Mouse (Mus musculus) lung, embryonic 14.5 days (tissue): ENCODE measurements around the gene Calhm1. TPM values are rescaled to one million over a fixed set of nuclear protein-coding genes. Genes with fewer than 3 reads are reported as not detected.

Source experiments
- ATAC-seq: fragments of 200-750 bp; cut with Nextera tagmentation; 2 replicates; pipeline ENCODE4 v1.8.0; 2017; ENCODE audit warnings: mild to moderate bottlenecking, moderate TSS enrichment, moderate library complexity; ENCODE audit not compliant: insufficient read depth
- DNase-seq: peaks from one replicate; pipeline ENCODE4 v3.0.0-alpha.2; 2015
- H3K27ac ChIP-seq: fragments of 300-500 bp; sonication (generic); 2 replicates; pipeline ENCODE4 v1.5.1; 2014; ENCODE audit warnings: low read depth, mild to moderate bottlenecking, moderate library complexity
- H3K27me3 ChIP-seq: fragments of 300-500 bp; sonication (generic); 2 replicates; pipeline ENCODE4 v1.6.1; 2014; ENCODE audit warnings: low read length, control low read depth; ENCODE audit not compliant: insufficient read depth
- H3K36me3 ChIP-seq: fragments of 300-500 bp; sonication (generic); 2 replicates; pipeline ENCODE4 v1.6.1; 2014; ENCODE audit warnings: control low read depth; ENCODE audit not compliant: insufficient read depth
- H3K4me1 ChIP-seq: fragments of 300-500 bp; sonication (generic); 2 replicates; pipeline ENCODE4 v1.6.1; 2014; ENCODE audit warnings: antibody characterized with exemption, control low read depth; ENCODE audit not compliant: insufficient read depth
- H3K4me2 ChIP-seq: fragments of 300-500 bp; sonication (generic); 2 replicates; pipeline ENCODE4 v1.6.1; 2014; ENCODE audit warnings: mild to moderate bottlenecking
- H3K4me3 ChIP-seq: fragments of 300-500 bp; sonication (generic); 2 replicates; pipeline ENCODE4 v1.5.1; 2014; ENCODE audit warnings: low read depth, low read length
- H3K9ac ChIP-seq: fragments of 300-500 bp; sonication (generic); 2 replicates; pipeline ENCODE4 v1.6.1; 2014
- H3K9me3 ChIP-seq: fragments of 300-500 bp; sonication (generic); 2 replicates; pipeline ENCODE4 v1.6.1; 2016; ENCODE audit warnings: low read depth, low read length, control low read depth
- CTCF ChIP-seq: IDR thresholded peaks from 2 replicates; pipeline ENCODE4 v1.5.1; 2016; ENCODE audit warnings: antibody characterized with exemption, low read depth
- WGBS: fragments of 180-500 bp; shearing (Covaris S2); extraction: QIAGEN DNeasy Blood & Tissue Kit; methylation state at CpG from one replicate; pipeline ENCODE4 v1.1.7; 2014; 5-methylcytosine and 5-hydroxymethylcytosine counted together
- polyA plus RNA-seq: library from polyadenylated mRNA; unstranded; fragments of >200 nt; fragmentation: Nextera tagmentation; extraction: Ambion mirVana; gene quantifications from 2 replicates; pipeline ENCODE4 v1.2.1, GENCODE M21; 2014

Calhm1 gene
- polyA plus RNA-seq, 1 experiment from 2014 or later = not detected

- peak within 1 kb of the TSS; percentile 69 for H3K9ac ChIP-seq
- no peaks in the 10 kb centered on the region for H3K9me3 ChIP-seq
- ATAC-seq (peak; percentile 84), DNase-seq (peak; percentile 82)
- 2% methylated on average over 28 of the region's 28 CpGs for WGBS
- peak within 1 kb of the TSS; percentile 70 for H3K4me2 ChIP-seq
- peaks cover 11% of the 10 kb centered on the region; the same call in 1 of the 2 replicates for H3K4me1 ChIP-seq
- TF ChIP-seq CTCF = no peak
- H3K36me3 ChIP-seq = peaks cover 15% of the 10 kb centered on the region
- H3K27me3 ChIP-seq = no peaks in the 10 kb centered on the region
- peak within 1 kb of the TSS; percentile 49 for H3K4me3 ChIP-seq
- peak within 1 kb of the TSS; percentile 91 for H3K27ac ChIP-seq
Measured at GRCm38 (mm10) chr19:47137771-47138421, 6.2 kb downstream of the Calhm1 start, which contains the start of gene Calhm2. Calhm2 (minus strand) TSS chr19:47138294.

GRCm38 (mm10) chr19:47137051-47137581, 6.9 kb downstream of the Calhm1 start:
- Histone ChIP-seq H3K4me3 (peak overlapping the region; percentile 49), H3K27ac (peak overlapping the region; percentile 91), H3K9me3 (no peaks in the 10 kb centered on the region), H3K4me2 (peak overlapping the region; percentile 70), H3K36me3 (peaks cover 23% of the 10 kb centered on the region), H3K27me3 (no peaks in the 10 kb centered on the region), H3K4me1 (peaks cover 11% of the 10 kb centered on the region; the same call in 1 of the 2 replicates), H3K9ac (peak overlapping the region; percentile 69)
- TF ChIP-seq CTCF = no peak
- WGBS = 18% methylated on average over 6 of the region's 6 CpGs
- peak; percentile 76 for DNase-seq
- peak; percentile 39; the same call in 1 of the 2 replicates for ATAC-seq

- peak overlapping the region; percentile 70; the same call in 1 of the 2 replicates for H3K4me2 ChIP-seq
- no peak for TF ChIP-seq CTCF
- ATAC-seq = no peak
- H3K36me3 ChIP-seq = peaks cover 32% of the 10 kb centered on the region
- no peak overlapping the region for H3K4me3 ChIP-seq
- WGBS = 89% methylated on average over 5 of the region's 5 CpGs
- no peak overlapping the region for H3K27ac ChIP-seq
- no peak overlapping the region for H3K9ac ChIP-seq
- no peak for DNase-seq
- no peaks in the 10 kb centered on the region for H3K27me3 ChIP-seq
- peaks cover 11% of the 10 kb centered on the region; the same call in 1 of the 2 replicates for H3K4me1 ChIP-seq
- no peaks in the 10 kb centered on the region for H3K9me3 ChIP-seq
Measured at GRCm38 (mm10) chr19:47136170-47136569, 7.9 kb downstream of the Calhm1 start.

- TF ChIP-seq CTCF = no peak
- Histone ChIP-seq H3K36me3 (peaks cover 38% of the 10 kb centered on the region), H3K4me2 (no peak overlapping the region), H3K4me3 (no peak overlapping the region), H3K27ac (no peak overlapping the region), H3K9ac (no peak overlapping the region), H3K9me3 (no peaks in the 10 kb centered on the region), H3K4me1 (peaks cover 11% of the 10 kb centered on the region; the same call in 1 of the 2 replicates), H3K27me3 (no peaks in the 10 kb centered on the region)
- 84% methylated on average over 17 of the region's 17 CpGs for WGBS
- DNase-seq (no peak), ATAC-seq (no peak)
Measured at GRCm38 (mm10) chr19:47135568-47135967, 8.5 kb downstream of the Calhm1 start.

GRCm38 (mm10) chr19:47133161-47133560, 10.9 kb downstream of the Calhm1 start:
- DNase-seq (no peak), ATAC-seq (no peak)
- no peak overlapping the region for H3K27ac ChIP-seq
- H3K9ac ChIP-seq = no peak overlapping the region
- H3K9me3 ChIP-seq = no peaks in the 10 kb centered on the region
- H3K4me1 ChIP-seq = peaks cover 7% of the 10 kb centered on the region; the same call in 1 of the 2 replicates
- TF ChIP-seq CTCF = no peak
- WGBS = 84% methylated on average over 7 of the region's 7 CpGs
- no peak overlapping the region for H3K4me3 ChIP-seq
- peaks cover 62% of the 10 kb centered on the region for H3K36me3 ChIP-seq
- H3K27me3 ChIP-seq = no peaks in the 10 kb centered on the region
- H3K4me2 ChIP-seq = no peak overlapping the region

GRCm38 (mm10) chr19:47130551-47131125, 13.4 kb downstream of the Calhm1 start:
- Histone ChIP-seq H3K4me2 (no peak overlapping the region), H3K4me1 (no peaks in the 10 kb centered on the region), H3K36me3 (peaks cover 88% of the 10 kb centered on the region), H3K9me3 (no peaks in the 10 kb centered on the region), H3K27ac (no peak overlapping the region), H3K27me3 (no peaks in the 10 kb centered on the region), H3K4me3 (no peak overlapping the region), H3K9ac (no peak overlapping the region)
- ATAC-seq (no peak), DNase-seq (no peak)
- WGBS = 92% methylated on average over 15 of the region's 15 CpGs
- no peak for TF ChIP-seq CTCF

- TF ChIP-seq CTCF = no peak
- Histone ChIP-seq H3K36me3 (peaks cover 98% of the 10 kb centered on the region), H3K4me1 (no peaks in the 10 kb centered on the region)
Measured at GRCm38 (mm10) chr19:47128835-47129234, 15.2 kb downstream of the Calhm1 start.

More at GRCm38 (mm10) chr19:47128835-47129234, 15.2 kb downstream of the Calhm1 start:
- 90% methylated on average over 11 of the region's 11 CpGs for WGBS
- Histone ChIP-seq H3K4me2 (no peak overlapping the region), H3K27ac (no peak overlapping the region), H3K9ac (no peak overlapping the region), H3K9me3 (no peaks in the 10 kb centered on the region), H3K27me3 (no peaks in the 10 kb centered on the region), H3K4me3 (no peak overlapping the region)
- no peak for DNase-seq
- ATAC-seq = no peak
